Mouse (Mus musculus) retina, adult 2 months (tissue): ENCODE results near the gene Zbtb22.

Experiments used
- DNase-seq: peaks from one replicate; pipeline ENCODE4 v3.0.0-alpha.2; 2012; ENCODE audit warnings: low read depth, low spot score

Zbtb22 gene

GRCm38 (mm10) chr17:33920282-33921097 is 4.8 kb downstream of the Zbtb22 start:
- no peak for DNase-seq

DNA sequence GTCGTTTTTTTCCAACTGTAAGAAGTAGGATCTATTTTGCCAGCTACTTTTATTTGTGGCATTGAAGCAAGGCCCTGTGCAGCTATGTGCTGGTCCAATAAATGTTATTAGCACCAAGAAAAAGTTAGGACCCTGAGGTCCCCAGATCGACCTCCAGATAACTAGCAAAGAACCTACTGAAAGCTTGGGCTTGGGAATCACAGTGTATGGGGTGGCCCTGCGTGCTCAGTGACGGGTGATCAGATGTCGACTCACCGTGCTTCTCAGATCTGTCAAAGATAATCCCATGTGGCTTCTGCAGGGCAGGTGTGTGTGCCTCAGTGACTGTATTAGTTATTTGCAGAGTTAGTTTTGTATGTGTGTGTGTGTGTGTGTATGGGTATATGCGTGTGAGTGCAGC is 5.7 kb downstream of the Zbtb22 start:
- DNase-seq: no peak

- no peak for DNase-seq
Measured at GRCm38 (mm10) chr17:33924577-33925283, 9.0 kb downstream of the Zbtb22 start.

DNA sequence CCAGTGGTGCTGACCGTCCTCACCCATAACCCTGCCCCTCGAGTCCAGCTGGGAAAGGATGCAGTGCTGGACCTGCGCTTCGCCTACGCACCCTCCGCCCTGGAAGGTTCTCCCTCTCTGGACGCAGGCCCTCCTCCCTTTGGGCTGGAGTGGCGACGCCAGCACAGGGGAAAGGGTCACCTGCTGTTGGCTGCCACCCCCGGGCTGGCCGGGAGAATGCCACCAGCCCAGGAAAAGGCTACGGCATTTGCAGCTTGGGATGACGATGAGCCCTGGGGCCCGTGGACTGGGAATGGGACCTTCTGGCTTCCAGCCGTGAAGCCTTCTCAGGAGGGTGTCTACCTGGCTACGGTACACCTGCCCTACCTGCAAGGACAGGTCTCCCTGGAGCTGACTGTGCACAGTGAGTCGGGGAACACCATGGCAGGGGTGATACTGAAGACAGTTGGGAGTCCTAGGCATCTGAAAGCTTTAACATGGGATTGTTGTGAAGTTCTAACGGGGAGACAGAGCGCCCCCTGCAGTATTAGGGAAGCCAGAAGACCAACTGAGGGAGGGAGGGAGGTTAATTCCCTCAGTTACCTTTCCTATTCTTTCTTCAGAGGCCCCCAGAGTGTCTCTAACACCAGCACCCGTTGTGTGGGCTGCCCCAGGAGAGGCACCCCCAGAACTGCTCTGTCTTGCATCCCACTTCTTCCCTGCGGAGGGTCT is 9.9 kb downstream of the Zbtb22 start:
- no peak for DNase-seq

GRCm38 (mm10) chr17:33926207-33926932 is 10.7 kb downstream of the Zbtb22 start:
- no peak for DNase-seq

GRCm38 (mm10) chr17:33928251-33928947 is 12.7 kb downstream of the Zbtb22 start:
- no peak for DNase-seq

DNA sequence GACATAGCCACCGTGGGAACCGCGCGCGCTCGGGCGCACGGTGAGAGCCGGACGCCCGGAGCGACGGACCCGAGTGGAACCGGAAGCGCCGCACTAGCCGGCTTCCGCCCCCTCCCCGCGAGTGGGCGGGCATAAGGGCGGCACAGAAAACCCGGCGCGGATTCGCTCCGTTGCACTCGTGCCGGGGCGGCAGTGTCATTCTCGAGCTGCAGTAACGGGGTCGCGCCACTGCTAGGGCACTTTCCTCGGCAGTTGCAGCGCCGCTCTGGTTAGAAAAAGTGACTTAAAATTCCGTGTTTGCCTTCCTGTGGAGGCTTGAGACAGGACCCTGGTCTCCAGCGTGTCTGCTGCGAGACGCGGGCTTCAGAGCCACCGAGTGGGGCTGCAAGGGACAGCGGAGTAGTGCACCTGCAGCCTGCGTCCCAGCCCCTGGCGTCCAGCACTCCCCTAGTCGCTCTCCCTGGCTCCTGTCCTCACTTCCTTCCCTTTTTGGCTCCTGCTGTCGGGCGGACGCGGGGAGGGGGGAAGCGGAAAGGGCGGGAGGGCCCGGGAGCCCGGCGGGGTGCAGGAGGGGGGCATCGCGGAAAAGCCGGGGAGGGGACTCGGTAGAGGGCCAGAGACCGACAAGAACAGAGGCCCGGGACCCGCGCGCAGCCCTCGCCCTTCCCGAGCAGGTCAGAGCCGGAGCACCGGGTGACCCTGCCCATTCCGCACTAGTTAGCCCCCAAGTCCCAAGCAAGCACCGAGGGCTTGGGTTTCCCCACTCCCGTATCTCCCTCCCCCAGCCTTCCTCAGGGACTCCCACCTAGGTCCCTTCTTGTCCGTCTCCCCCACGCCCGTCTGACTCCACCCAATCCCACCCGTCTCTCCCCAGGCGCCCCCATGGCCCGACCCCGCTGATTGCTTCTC is 13.9 kb downstream of the Zbtb22 start, which contains the start of gene Rgl2:
Gene Rgl2, plus strand, starts transcription at position 173 of the 909 bp plus-strand sequence.
- peak; percentile 86 for DNase-seq

DNA sequence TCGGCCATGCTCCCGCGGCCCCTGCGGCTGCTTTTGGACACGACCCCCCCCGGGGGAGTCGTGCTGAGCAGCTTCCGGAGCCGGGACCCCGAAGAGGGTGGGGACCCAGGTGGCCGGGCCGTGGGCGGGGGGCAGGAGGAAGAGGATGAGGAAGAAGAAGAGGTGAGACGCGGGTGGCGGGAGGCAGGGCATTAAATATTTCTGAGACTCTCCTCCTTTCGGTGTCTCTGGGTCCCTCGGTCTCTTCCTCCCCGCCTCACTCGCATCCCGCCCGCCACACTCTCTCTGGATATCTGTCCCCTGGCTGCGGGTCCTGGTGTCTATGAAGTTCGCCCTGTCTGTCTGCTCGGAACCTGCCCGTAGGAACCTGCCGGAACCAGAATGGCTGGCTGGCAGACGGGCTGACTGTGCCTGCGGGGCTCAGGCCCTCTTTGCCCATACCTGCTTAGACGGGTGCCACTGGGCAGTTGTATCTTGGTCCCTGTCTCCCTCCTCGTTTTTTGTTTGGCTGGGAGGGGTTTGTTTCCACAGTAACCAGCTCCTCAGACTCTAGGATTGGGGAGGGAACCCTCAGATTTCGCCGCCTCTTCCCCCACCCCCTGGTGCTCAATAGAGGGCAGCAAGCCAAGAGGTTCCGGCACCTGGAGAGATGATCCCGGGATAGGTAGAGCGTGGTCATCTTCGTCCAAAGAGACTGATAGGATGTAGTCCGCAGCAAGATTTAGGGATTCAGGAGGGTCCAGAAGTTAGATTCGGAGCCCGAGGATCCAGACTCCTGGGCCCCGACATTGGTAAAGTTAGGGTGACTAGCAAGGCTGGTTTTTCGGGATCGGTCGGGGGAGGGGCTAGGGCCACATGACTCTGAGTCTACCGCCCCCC is 14.8 kb downstream of the Zbtb22 start:
- DNase-seq: no peak

DNA sequence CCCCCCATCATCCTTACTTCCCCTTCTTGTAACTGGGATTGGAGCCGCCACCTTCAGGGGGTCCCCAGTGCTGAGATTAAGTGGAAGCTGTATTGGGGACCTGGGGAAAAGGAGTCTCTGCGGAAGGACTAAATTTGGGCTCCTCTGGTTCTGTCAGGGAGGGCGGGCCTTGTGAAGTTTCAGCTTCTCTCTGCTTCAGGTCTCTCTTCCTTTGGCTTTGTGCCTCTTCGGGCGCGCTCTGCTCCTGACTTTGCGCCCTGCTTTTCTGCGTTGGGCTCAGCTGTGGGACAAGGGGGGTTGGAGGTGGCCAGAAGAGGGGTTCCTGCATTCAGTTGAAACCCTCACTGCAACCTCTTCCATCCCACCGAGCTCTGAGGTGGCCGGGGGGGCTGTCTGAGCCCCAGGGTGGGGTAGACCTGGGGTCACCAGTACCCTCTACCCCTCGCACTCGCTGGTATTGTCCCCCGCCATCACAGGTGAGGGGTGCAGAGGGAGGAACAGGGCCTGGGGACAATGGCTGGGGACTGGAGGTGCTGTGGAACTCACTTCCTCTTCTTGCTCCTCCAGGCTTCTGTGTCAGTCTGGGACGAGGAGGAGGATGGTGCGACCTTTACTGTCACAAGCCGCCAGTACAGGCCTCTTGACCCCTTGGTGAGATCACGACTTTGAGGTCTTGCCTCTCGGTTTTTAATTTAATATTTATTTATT is 15.6 kb downstream of the Zbtb22 start:
- no peak for DNase-seq

DNA sequence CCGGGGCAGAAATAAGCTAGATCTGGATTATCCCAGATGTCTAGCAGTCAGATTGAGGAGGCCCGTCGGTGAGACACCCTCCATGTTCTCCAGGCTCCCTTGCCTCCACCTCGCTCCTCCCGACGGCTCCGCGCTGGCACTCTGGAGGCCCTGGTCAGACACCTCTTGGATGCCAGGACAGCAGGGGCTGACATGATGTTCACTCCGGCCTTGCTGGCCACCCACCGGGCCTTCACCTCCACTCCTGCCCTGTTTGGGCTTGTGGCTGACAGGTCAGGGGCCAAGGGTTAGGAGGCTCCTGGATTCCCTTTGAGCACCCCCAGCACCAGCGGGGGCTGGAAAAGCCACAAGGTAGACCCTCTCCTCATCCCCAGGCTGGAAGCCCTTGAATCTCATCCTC is 16.2 kb downstream of the Zbtb22 start:
- DNase-seq: no peak

DNA sequence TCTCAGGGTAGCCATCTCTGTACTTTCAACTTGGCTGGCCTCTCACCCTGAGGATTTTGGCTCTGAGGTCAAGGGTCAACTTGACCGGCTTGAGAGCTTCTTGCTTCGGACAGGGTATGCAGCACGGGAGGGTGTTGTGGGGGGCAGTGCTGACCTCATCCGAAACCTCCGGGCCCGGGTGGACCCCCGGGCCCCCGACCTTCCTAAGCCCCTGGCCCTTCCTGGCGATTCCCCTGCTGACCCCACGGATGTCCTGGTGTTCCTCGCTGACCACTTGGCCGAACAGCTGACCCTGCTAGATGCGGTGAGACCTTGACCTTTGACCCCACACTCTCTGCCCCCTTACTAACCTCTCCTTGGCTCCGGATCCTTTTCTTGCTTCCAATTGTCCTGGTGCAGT is 16.7 kb downstream of the Zbtb22 start:
- no peak for DNase-seq

GRCm38 (mm10) chr17:33932970-33933369 is 17.3 kb downstream of the Zbtb22 start:
- no peak for DNase-seq

- no peak for DNase-seq
Measured at GRCm38 (mm10) chr17:33935422-33936055, 19.8 kb downstream of the Zbtb22 start.

- no peak for DNase-seq
Measured at GRCm38 (mm10) chr17:33936993-33937392, 21.3 kb downstream of the Zbtb22 start.

- no peak for DNase-seq
Measured at GRCm38 (mm10) chr17:33938783-33939182, 23.1 kb downstream of the Zbtb22 start.

- DNase-seq: peak; percentile 87
Measured at GRCm38 (mm10) chr17:33940206-33940805, 24.6 kb downstream of the Zbtb22 start, which contains the start of the genes Pfdn6 and Wdr46. TSS of gene Pfdn6 (minus strand) at chr17:33940343. TSS of gene Wdr46 (plus strand) at chr17:33940660.

- DNase-seq: no peak
Measured at GRCm38 (mm10) chr17:33940981-33941380, 25.3 kb downstream of the Zbtb22 start.
